Mouse (Mus musculus) E14TG2a.4 (cell line): ENCODE results near the gene Cadps.

ENCODE experiments used
- CTCF ChIP-seq: conservative IDR thresholded peaks from 2 replicates; pipeline ENCODE4 v1.5.1; 2014; ENCODE audit warnings: low read length
- NANOG ChIP-seq: IDR thresholded peaks from 2 replicates; pipeline ENCODE4 v1.6.1; 2014; ENCODE audit warnings: borderline replicate concordance, low read length, mixed read lengths
- POU5F1 ChIP-seq: IDR thresholded peaks from 2 replicates; pipeline ENCODE4 v1.6.1; 2014; ENCODE audit warnings: low read length, borderline replicate concordance

- TF ChIP-seq CTCF (no peak), POU5F1 (no peak), NANOG (no peak)
These were observed 480.3 kb downstream of the Cadps start for GRCm38 (mm10) chr14:12342458-12343131.
